Mouse (Mus musculus): ENCODE results near the gene Taf4. TPM values are rescaled to one million over a fixed set of nuclear protein-coding genes. Genes with fewer than 3 reads are reported as not detected.

Gene Taf4
- polyA plus RNA-seq (2017; shearing (Covaris generic)) = 27.2 TPM

DNA sequence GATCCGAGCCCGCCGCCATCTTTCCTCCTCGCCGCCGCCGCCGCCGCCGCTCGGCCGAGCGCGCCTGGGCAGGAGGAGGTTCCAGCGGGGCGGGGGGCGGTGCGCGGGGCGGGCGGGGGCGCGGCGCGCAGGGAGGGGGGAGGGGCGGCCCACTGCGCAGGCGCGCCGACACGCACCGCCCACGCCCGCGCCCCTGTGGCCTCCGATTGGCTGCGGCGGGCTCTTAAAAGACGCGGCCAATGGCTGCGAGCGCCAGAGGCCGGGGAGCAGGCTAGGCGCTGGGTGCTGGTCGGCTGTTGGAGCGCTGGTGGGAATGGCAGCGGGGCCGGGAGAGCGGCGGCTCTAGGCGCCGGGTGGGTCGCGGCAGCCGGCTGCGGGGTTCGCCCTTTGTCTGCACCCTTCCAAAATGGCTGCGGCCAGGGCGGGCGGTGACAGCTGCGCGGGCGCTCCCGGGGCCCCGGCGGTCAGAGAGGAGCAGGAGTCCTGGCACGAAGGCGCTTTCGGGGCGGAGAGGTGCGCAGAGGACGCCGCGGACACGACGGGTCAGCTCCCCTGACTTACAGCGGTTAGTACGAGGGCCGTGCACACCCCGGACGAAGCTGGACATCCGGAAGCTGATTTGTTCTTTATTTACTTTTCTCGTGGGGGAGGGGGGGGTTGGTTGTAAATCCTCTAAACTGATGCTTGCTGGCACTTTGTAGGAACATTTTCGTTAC, at the start of gene Taf4:
Gene Taf4, minus strand, starts transcription at position 19 of the 716 bp plus-strand sequence.

DNA sequence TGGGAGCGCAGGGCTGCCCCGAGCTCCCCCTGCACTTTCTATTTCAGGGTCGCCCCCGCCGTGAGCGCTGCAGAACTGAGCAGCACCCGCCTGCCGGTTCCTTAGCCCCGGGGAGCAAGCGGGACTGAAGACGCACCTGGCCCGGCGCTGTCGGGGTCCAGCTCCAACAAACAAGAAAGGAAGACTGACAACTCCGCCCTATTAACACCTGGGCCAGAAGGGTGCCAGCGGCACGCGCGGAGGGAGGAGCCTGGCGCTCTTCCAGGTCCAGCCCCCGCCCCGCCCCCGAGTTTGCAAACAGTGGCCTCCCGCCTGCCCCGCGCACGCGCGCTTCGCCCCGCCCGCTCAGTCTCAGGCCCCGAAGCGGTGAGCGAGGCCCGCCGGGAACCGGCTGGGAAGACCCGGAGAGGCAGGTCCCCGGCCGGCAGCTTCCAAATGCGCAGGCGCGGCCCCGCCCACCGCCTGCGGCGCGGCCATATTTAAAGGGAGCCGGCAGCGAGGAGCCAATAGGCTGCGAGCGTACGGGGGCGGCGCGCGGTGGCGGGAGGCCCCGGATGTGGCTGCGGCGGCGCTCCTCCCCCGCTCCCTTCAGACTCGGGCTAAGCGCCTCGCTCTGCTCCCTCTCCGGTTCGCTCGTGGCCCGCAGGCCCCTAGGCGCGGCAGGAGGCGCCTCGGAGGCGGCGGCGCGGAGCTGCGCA, 48.1 kb upstream of the Taf4 start, which contains the start of gene Lsm14b:
Gene Lsm14b, plus strand, starts transcription at position 587 of the 698 bp plus-strand sequence.

Other genes with a start within 250 kb of the Taf4 start
- 13.1 TPM for gene Lsm14b, start 48.3 kb upstream of the Taf4 start, polyA plus RNA-seq (2017; shearing (Covaris generic))
- gene Psma7, start 65.8 kb upstream of the Taf4 start, polyA plus RNA-seq (2017; shearing (Covaris generic)) = 342 TPM
- 6.4 TPM for gene Ss18l1, start 65.9 kb upstream of the Taf4 start, polyA plus RNA-seq (2017; shearing (Covaris generic))
- 30.4 TPM for gene Mtg2, start 93.9 kb upstream of the Taf4 start, polyA plus RNA-seq (2017; shearing (Covaris generic))
- gene Hrh3, start 127.8 kb upstream of the Taf4 start, polyA plus RNA-seq (2017; shearing (Covaris generic)) = not detected
- gene Osbpl2, start 142.7 kb upstream of the Taf4 start, polyA plus RNA-seq (2017; shearing (Covaris generic)) = 39.2 TPM
- 197 TPM for gene Adrm1, start 194.8 kb upstream of the Taf4 start, polyA plus RNA-seq (2017; shearing (Covaris generic))
- not detected for gene Lama5, start 249.2 kb upstream of the Taf4 start, polyA plus RNA-seq (2017; shearing (Covaris generic))